Mouse (Mus musculus) CD8-positive naive resting alpha-beta T cell, adult 57 days (primary cell): ENCODE measurements around the gene Tbc1d13. TPM values are rescaled to one million over a fixed set of nuclear protein-coding genes. Genes with fewer than 3 reads are reported as not detected.

Experiments
- total RNA-seq: library from RNA; stranded (reverse); gene quantifications from one replicate; pipeline ENCODE4 v1.2.4, GENCODE M21; 2023

Tbc1d13 gene
- 31.9 TPM for total RNA-seq

DNA sequence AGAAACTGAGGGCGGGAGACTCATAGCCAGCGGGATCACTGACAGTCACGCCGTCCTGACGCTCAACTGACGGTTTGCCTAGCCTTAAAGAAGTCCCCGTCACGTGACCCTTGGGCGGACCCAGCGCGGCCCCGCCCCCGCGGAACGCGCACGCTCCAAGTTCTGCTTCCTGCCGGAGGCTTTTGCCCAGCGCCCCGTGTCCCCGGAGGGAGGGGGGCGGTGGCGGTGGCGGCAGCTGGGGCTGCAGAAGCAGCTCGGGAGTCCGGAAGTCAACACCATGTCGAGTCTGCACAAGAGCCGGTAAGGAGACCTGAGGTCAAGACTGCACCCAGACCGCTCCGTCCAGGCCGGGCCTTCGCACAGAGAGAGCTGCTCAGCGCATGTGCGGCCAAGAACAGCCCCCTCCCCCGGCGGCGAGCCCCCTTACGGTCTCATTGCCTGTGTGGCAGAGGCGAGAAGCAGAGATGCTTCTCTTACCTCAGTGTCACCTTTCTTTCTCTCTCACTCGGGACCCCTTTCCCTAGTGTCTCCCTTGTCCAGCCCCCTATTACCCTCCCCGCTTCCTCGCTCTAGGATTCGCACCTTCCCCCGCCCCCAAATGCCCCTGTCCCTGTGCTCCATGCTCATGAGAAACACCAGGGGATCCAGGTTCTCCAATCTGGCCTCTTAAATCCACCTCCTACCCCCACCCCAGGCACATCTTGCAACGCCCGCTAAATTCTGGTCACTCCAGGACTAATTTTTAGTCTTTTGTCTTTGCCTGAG is at the start of gene Tbc1d13:
Tbc1d13 (plus strand) TSS at position 134 of the 765 bp plus-strand sequence.

DNA sequence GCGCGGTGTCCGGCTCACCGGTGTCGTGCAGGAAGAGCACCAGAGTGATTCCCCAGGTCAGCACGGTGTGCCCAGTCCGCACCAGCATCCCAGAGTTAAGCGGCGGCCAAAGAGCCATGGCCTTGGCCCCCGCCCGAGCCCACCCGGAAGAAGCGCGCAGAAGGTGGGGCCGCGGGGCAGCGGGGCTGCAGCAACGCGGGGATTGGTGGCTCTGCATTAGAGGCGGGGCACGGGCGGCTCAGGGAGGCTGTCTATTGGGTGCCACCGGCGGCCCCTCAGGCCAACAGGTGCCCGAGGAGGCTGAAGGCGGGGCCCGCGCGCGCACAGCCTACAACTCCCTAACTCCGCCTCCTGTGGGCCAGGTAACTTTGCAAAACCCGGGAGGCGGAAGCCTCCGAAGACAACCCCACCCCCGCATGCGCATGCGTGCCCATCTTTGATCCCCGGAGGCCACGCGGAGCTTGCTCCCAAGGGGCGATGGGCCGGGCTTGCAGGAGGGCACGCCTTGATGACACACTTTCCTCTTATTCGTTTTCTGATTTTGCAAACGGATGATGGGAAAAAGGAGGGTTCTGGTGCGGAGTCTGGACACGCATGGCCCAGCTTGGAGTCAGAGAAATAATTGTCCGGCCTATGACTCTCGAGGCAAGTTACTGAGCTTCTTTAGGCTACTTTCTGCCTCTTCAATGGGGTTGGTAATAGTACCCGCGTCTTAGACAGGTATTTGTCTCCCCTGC is 39.9 kb upstream of the Tbc1d13 start, which contains the start of gene Zdhhc12:
Zdhhc12 (minus strand) TSS at position 178 of the 737 bp plus-strand sequence.

DNA sequence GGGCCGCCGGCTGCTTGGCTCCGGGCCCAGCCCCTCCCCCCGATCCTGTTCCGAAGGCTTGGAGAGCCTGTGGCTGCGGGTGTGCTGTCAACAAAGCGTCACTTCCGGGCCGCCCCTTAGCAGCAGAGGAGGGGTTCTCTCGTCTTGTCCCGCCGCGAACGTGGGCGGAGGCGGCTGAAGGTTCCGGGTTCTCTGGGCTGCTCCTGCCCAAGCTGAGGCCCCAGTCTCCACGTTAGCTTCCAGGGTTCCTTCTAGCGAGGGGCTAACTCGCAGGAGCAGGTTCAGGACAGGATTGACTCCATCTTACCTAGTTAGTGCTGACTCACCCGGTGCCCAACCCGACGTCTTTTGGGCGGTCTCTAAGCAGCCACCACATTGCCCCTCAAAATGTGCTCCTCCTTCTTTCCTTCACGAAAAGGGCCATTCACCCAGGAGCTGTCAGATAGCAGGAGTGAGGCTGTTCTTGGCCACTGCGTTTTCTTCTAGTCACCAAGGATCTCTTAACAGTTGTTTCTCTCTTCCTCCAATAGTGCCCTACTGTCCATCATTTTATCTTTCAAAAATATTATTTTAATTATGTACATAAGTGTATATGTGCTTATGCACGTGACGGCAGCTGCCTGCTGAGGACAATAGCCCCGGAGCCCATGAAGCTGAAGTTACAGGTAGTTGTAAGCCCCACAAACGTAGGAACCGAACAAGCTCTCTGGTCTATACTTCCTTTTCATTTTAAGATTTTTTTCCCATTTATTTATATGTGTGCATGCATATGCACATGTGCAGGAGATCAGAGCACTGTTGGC is 8.9 kb upstream of the Tbc1d13 start, which contains the start of gene Zer1:
Zer1 (minus strand) TSS at position 114 of the 803 bp plus-strand sequence.

DNA sequence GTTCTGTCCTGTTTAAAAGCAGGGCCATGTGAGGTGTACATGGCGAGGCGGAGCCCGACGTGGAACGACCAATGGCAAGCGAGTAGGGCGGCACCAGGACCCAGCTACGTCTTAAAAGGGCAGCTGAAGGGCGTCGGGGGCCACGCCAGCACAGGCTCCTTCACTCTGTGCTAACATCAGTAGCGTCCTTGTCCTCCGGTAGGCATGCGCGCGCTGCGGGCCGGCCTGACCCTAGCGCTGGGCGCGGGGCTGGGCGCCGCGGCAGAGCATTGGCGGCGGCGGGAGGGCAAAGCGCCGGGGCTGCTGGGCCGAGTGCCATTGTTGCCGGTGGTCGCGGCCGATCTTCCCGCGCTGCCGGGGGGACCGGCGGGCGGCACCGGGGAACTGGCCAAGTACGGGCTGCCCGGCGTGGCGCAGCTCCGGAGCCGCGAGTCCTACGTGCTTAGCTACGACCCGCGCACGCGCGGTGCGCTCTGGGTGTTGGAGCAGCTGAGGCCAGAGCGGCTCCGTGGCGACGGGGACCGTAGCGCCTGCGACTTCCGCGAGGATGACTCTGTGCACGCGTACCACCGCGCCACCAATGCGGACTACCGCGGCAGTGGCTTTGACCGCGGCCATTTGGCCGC is 37.9 kb downstream of the Tbc1d13 start, which contains the start of gene Endog:
Endog (plus strand) TSS at position 123 of the 626 bp plus-strand sequence.

DNA sequence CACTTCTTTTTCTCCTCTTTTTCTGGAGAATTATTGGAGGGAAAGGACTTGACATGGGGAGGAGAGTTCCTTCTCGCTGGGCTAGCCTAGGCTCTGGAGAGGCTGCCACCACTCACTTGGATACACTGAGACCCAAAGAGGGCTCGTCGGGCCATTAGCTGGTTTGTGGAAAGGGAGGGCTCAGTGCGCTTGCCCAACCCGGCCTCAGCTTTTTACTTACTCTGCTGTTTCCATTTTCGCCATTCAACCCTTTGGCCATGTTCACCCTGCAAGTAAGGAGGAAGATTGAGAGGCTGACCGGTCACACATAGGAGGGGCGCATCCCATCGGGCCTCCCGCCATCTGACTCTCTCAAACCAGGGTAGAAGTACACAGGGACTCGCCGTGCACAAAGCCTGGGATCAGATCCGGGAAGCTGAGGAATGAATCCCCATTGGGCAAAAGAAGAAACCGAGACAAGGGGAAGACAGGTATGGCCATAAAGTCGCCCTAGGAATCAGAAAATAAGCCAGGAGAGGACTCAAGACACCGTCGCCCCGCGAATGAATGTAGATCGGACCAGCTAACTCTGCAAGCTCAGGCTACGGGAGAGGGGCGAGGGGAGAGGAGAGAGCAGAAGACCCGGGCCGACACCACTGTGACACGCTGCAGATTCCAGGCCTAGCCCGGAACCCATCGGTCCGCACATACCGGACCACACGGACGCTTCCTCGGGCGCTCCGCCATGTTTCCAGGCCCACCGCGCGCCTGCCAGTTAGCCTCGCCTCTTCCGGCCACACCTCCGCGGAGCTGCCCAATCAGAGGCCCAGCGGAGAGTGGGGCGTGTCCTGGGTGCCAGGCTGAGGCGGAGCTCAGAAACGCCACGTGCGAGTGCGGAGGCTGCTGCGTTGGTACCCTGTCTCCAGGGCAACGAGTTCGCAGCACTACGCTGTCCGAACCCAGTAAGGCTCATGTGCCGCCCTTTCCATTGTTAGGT is 44.4 kb downstream of the Tbc1d13 start, which contains the start of gene Spout1:
Spout1 (minus strand) TSS at position 760 of the 976 bp plus-strand sequence.

Other genes with a start within 250 kb of the Tbc1d13 start
- 82.5 TPM for gene Odf2, start 244.5 kb upstream of the Tbc1d13 start, total RNA-seq
- gene Gle1, start 198.3 kb upstream of the Tbc1d13 start, total RNA-seq = 79.3 TPM
- 284 TPM for gene Sptan1, start 168.2 kb upstream of the Tbc1d13 start, total RNA-seq
- gene Wdr34, start 84.9 kb upstream of the Tbc1d13 start, total RNA-seq = 2.9 TPM
- gene Set, start 76.4 kb upstream of the Tbc1d13 start, total RNA-seq = 256 TPM
- gene Pkn3, start 56.1 kb upstream of the Tbc1d13 start, total RNA-seq = 0.86 TPM
- 13.0 TPM for gene Zdhhc12, start 40.1 kb upstream of the Tbc1d13 start, total RNA-seq
- gene Zer1, start 9.2 kb upstream of the Tbc1d13 start, total RNA-seq = 71.3 TPM
- gene Endog, start 37.7 kb downstream of the Tbc1d13 start, total RNA-seq = 16.4 TPM
- 26.0 TPM for gene Spout1, start 44.7 kb downstream of the Tbc1d13 start, total RNA-seq
- gene Kyat1, start 72.1 kb downstream of the Tbc1d13 start, total RNA-seq = 11.6 TPM
- 72.8 TPM for gene Lrrc8a, start 104.0 kb downstream of the Tbc1d13 start, total RNA-seq
- 9.3 TPM for gene Gm28035, start 106.8 kb downstream of the Tbc1d13 start, total RNA-seq
- 22.4 TPM for gene Phyhd1, start 132.5 kb downstream of the Tbc1d13 start, total RNA-seq
- gene Gm28038, start 147.3 kb downstream of the Tbc1d13 start, total RNA-seq = not detected
- 8.6 TPM for gene Dolk, start 152.6 kb downstream of the Tbc1d13 start, total RNA-seq
- 51.3 TPM for gene Nup188, start 152.7 kb downstream of the Tbc1d13 start, total RNA-seq
- 86.7 TPM for gene Sh3glb2, start 225.6 kb downstream of the Tbc1d13 start, total RNA-seq
- gene Miga2, start 230.5 kb downstream of the Tbc1d13 start, total RNA-seq = 17.2 TPM